Comparison of ENCODE assay signal across 13 mouse cellular contexts in genomic region chr9:99064216-99064615, GRCm38 (mm10). TPM values are rescaled to one million over a fixed set of nuclear protein-coding genes. Genes with fewer than 3 reads are reported as not detected.
DNase-seq lines count a peak whose midpoint lies in the region; ATAC-seq and TF ChIP-seq lines count a peak whose summit lies in the region.
"Had no signal": no experiment of that assay in that cellular context is flagged by ENCODE, and none has a peak within 500 bp of the region (broad histone marks: within the 10 kb centered on the region; RNA-seq: fewer than 3 reads in every experiment).

No protein-coding gene starts in this region.

- H3K4me1 ChIP-seq in intestine, postnatal 0 days (replicated peaks; ENCODE audit: control insufficient read depth, insufficient read depth, low read length) = no peaks in the 10 kb centered on the region
- H3K4me1 ChIP-seq in intestine, embryonic 16.5 days (ENCODE audit: control insufficient read depth, insufficient read depth, low read length) = no peaks in the 10 kb centered on the region
- H3K4me1 ChIP-seq: embryonic facial prominence, embryonic 12.5 days; neural tube, embryonic 12.5 days had no signal

- no peak for ATAC-seq in intestine, postnatal 0 days
- ATAC-seq in intestine, embryonic 16.5 days = no peak

- H3K27me3 ChIP-seq in intestine, postnatal 0 days (replicated peaks; ENCODE audit: control insufficient read depth, insufficient read depth, low read length) = no peaks in the 10 kb centered on the region
- H3K27me3 ChIP-seq in intestine, embryonic 16.5 days (replicated peaks; ENCODE audit: control insufficient read depth, insufficient read depth, low read length) = no peaks in the 10 kb centered on the region
- H3K27me3 ChIP-seq: embryonic facial prominence, embryonic 12.5 days; neural tube, embryonic 12.5 days had no signal

- 42% methylated on average over 2 of the region's 2 CpGs for WGBS in intestine, postnatal 0 days
- 47% methylated on average over 2 of the region's 2 CpGs for WGBS in intestine, embryonic 16.5 days

- H3K4me3 ChIP-seq in intestine, postnatal 0 days (ENCODE audit: low read depth, low read length) = no peak overlapping the region
- H3K4me3 ChIP-seq in intestine, embryonic 16.5 days (ENCODE audit: low read length) = no peak overlapping the region
- H3K4me3 ChIP-seq: embryonic facial prominence, embryonic 12.5 days; neural tube, embryonic 12.5 days had no signal

- peak; percentile 54 for DNase-seq in A20 (ENCODE audit: low read depth, low spot score)
- DNase-seq in MN1 (ENCODE audit: low spot score) = peak; percentile 62
- peak; percentile 65 for DNase-seq in induced T-regulatory cell, adult 2 months (ENCODE audit: low read depth)
- DNase-seq in right cerebral cortex, adult 18-20 months = no peak
- DNase-seq in layer of hippocampus, postnatal 25 days (ENCODE audit: extremely low spot score in 1 of 2, low spot score in 1 of 2) = no peak
- no peak for DNase-seq in heart, adult 9 months (ENCODE audit: low spot score in 2 of 2)
- DNase-seq: thymus, postnatal 25 days had no signal

- no peak overlapping the region for H3K27ac ChIP-seq in intestine, postnatal 0 days (ENCODE audit: low read depth, low read length)
- no peak overlapping the region for H3K27ac ChIP-seq in intestine, embryonic 16.5 days (ENCODE audit: low read length)
- H3K27ac ChIP-seq: embryonic facial prominence, embryonic 12.5 days; neural tube, embryonic 12.5 days had no signal

- no peaks in the 10 kb centered on the region; the same call in 1 of the 2 replicates for H3K36me3 ChIP-seq in intestine, postnatal 0 days (ENCODE audit: control insufficient read depth, insufficient read depth)
- H3K36me3 ChIP-seq in intestine, embryonic 16.5 days (ENCODE audit: control insufficient read depth, insufficient read depth, low read length) = no peaks in the 10 kb centered on the region

- H3K9me3 ChIP-seq in intestine, postnatal 0 days (ENCODE audit: control insufficient read depth) = no peaks in the 10 kb centered on the region
- H3K9me3 ChIP-seq in intestine, embryonic 16.5 days (ENCODE audit: control insufficient read depth, low read length) = no peaks in the 10 kb centered on the region
- H3K9me3 ChIP-seq: embryonic facial prominence, embryonic 12.5 days; neural tube, embryonic 12.5 days had no signal

- H3K9ac ChIP-seq in intestine, postnatal 0 days (ENCODE audit: low read depth, low read length) = no peak overlapping the region
- no peak overlapping the region for H3K9ac ChIP-seq in intestine, embryonic 16.5 days (ENCODE audit: low read depth, low read length)
- H3K9ac ChIP-seq: embryonic facial prominence, embryonic 12.5 days; neural tube, embryonic 12.5 days had no signal

- no peak overlapping the region for H3K4me2 ChIP-seq in intestine, postnatal 0 days (replicated peaks; ENCODE audit: low read depth)
- H3K4me2 ChIP-seq in intestine, embryonic 16.5 days (ENCODE audit: low read depth, low read length) = no peak overlapping the region
- H3K4me2 ChIP-seq: embryonic facial prominence, embryonic 12.5 days; neural tube, embryonic 12.5 days had no signal

- TF ChIP-seq CTCF in intestine, postnatal 0 days (IDR thresholded peaks at IDR 0.05; ENCODE audit: low read depth) = peak; percentile 53

RNA-seq across cellular contexts. Expression of gene Gm1123, which starts 28.7 kb away (rescaled TPM):
- 45.9 and 46.8 TPM in 2 replicates for polyA plus RNA-seq in intestine, postnatal 0 days (2015; fragmentation: Nextera tagmentation; extraction: Ambion mirVana)
- 33.1 and 39.2 TPM in 2 replicates for polyA plus RNA-seq in intestine, embryonic 16.5 days (2015; fragmentation: Nextera tagmentation; extraction: Ambion mirVana)
- total RNA-seq in layer of hippocampus, postnatal 25 days (2021) = under 1 TPM in 1 of 2 experiments, not detected in 1; 0.40 TPM
- total RNA-seq: heart, postnatal 10 days; left cerebral cortex, postnatal 25 days had no signal
- polyA plus RNA-seq: embryonic facial prominence, embryonic 12.5 days; neural tube, embryonic 12.5 days had no signal

Comparison
In these comparisons a context has a peak if more than half of its experiments do, and no peak if none do; other contexts are left out.
1. DNase-seq: peak in A20 (single experiment), MN1 (single experiment) and induced T-regulatory cell, adult 2 months (single experiment); none in right cerebral cortex, adult 18-20 months (single experiment), layer of hippocampus, postnatal 25 days (0 of 2) and heart, adult 9 months (0 of 2).